Mouse (Mus musculus): ENCODE data around the gene Ggt1.

- TF ChIP-seq POLR2A (IDR thresholded peaks at IDR 0.05; ENCODE audit: borderline replicate concordance, extremely low read depth, low read depth, low read length) = no peak
- TF ChIP-seq CTCF (IDR thresholded peaks at IDR 0.05; ENCODE audit: insufficient read depth, low read length) = no peak
These were observed 47.0 kb upstream of the Ggt1 start for GRCm38 (mm10) chr10:75514361-75514760.
